Mouse (Mus musculus): Measurements from ENCODE around the gene Clybl. TPM values are rescaled to one million over a fixed set of nuclear protein-coding genes. Genes with fewer than 3 reads are reported as not detected.

Clybl gene
- polyA plus RNA-seq, 1 experiment from 2014 or later = 26.2 TPM

DNA sequence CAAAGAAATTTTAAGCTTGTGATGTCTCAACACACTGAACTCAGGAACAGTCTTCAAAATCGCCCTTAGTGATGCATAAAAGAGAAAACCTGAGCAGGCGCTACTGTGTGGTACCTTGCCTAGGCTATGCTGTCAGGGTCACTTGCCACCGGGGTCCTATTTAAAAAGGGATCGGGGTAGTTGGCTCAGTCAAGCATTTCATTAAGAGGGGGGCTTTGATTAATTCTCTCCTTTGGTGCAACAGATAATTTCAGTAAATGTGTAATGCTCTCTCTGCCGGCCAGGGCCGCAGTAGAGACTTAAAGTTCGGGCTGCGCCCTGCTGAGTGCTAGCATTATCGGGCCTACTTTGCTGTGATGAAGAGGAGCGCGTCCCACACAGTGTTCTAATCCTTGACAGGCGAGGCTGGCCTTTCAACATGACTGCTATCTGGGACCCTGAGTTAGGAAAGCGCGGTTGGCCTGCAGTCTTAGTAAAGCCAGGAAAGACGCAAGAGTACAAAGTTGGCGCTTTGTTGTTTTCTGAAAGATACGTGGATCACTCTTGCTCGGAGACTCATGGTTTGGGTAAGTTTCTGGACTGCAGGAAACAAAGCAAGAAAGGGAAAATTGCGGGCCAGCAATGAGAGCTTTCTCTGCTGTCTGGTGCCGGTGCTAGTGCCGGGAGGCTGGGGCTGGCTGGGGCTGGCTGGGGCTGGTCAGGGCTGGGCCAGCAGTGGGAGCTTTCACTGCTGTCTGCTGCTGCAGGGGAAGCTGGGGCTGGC lies 99.0 kb downstream of the Clybl start:
- H3K4me1 ChIP-seq (replicated peaks) = no peaks in the 10 kb centered on the region
- no peak overlapping the region for H3K4me3 ChIP-seq (replicated peaks)
- no peaks in the 10 kb centered on the region for H3K27me3 ChIP-seq
- no peak overlapping the region for H3K27ac ChIP-seq
- WGBS (ENCODE audit: insufficient replicate concordance) = 52% methylated on average over 21 of the region's 21 CpGs
- H3K4me2 ChIP-seq = no peak overlapping the region
- H3K9ac ChIP-seq = no peak overlapping the region
- no peaks in the 10 kb centered on the region for H3K36me3 ChIP-seq
- no peak for ATAC-seq (ENCODE audit: low read depth)
- H3K9me3 ChIP-seq (replicated peaks) = no peaks in the 10 kb centered on the region
- no peak for DNase-seq

DNA sequence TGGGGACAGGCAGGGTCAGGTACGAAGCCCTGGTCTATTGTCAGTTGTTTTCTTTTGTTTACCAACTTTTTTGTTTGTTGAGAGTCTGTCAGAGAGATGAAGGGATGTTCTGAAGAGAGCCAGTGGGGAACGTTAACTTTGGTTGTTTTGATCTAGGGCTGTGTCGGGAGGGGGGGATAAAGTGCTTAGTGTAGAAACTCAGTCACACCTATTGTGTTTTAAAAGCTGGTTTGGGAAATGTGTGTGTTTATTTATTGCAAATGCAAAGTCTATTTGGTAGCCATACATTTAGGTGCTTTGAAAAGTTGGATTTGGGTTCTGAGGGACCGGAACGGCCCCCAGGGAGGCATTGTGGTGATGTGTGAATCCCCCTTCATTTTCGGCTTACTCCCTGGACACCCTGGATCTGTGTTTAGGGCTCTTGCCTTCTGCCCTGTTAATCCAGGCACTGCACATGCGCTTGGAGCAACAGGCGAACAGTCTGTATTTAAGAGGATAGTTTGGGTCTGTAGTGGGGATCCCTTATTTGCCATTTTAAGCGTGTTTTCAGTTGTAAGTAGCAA lies 99.6 kb downstream of the Clybl start:
- Histone ChIP-seq H3K4me1 (replicated peaks) (no peaks in the 10 kb centered on the region), H3K27ac (no peak overlapping the region), H3K4me2 (no peak overlapping the region), H3K36me3 (no peaks in the 10 kb centered on the region), H3K9ac (no peak overlapping the region), H3K9me3 (replicated peaks) (no peaks in the 10 kb centered on the region), H3K27me3 (no peaks in the 10 kb centered on the region), H3K4me3 (replicated peaks) (no peak overlapping the region)
- DNase-seq = no peak
- no peak for ATAC-seq (ENCODE audit: low read depth)
- WGBS (ENCODE audit: insufficient replicate concordance) = 58% methylated on average over 9 of the region's 9 CpGs

- no peaks in the 10 kb centered on the region for H3K4me1 ChIP-seq (replicated peaks)
- no peak overlapping the region for H3K4me3 ChIP-seq (replicated peaks)
- no peak for DNase-seq
- H3K9ac ChIP-seq = no peak overlapping the region
- no peak for ATAC-seq (ENCODE audit: low read depth)
- H3K9me3 ChIP-seq (replicated peaks) = no peaks in the 10 kb centered on the region
- no peaks in the 10 kb centered on the region for H3K36me3 ChIP-seq
- 73% methylated on average over 5 of the region's 5 CpGs for WGBS (ENCODE audit: insufficient replicate concordance)
- H3K4me2 ChIP-seq = no peak overlapping the region
- H3K27me3 ChIP-seq = no peaks in the 10 kb centered on the region; the same call in 1 of the 2 replicates
- H3K27ac ChIP-seq = no peak overlapping the region
Measured at GRCm38 (mm10) chr14:122283959-122284358, 102.5 kb downstream of the Clybl start.

DNA sequence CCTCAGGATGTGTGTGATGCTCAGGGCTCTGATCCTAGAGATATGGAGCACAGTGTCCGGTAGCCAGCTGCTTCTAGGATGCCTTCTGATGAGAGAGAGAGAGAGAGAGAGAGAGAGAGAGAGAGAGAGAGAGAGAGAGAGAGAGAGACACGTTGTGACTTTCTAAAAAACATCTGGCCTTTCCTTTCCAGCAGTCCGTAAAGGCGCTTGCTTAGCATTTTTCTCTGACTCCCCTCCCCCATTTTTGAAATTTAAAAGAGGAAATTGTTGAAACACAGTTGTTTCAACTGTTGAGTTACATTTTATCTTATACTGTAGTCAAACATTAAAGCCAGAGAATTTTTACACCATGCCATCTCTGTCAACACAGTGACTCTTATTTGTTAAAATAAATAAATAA lies 114.9 kb downstream of the Clybl start:
- no peak for DNase-seq
- Histone ChIP-seq H3K4me3 (replicated peaks) (no peak overlapping the region), H3K4me1 (replicated peaks) (no peaks in the 10 kb centered on the region), H3K36me3 (no peaks in the 10 kb centered on the region), H3K9ac (no peak overlapping the region), H3K27ac (no peak overlapping the region), H3K9me3 (replicated peaks) (no peaks in the 10 kb centered on the region), H3K4me2 (no peak overlapping the region), H3K27me3 (no peaks in the 10 kb centered on the region)
- 23% methylated on average over 4 of the region's 4 CpGs for WGBS (ENCODE audit: insufficient replicate concordance)
- no peak for ATAC-seq (ENCODE audit: low read depth)

DNA sequence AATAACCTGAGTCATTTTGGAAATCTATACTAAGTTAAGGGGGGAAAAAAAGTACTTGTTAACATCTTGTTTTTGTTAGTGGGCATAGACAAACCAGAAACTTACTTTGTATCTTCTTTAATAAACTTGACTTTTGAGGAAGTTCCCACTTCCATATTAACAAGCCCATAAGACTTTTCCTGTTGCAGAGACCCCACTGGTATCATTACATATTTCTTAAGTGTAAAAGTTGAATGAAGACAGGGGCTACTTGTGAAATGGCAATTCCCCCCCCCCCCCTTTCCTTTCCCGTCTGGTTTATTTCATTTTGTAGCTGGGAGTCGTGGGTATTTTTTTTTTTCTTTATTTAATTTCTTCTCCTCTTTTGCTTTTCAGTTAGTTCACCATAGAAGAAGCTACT lies 115.4 kb downstream of the Clybl start:
- no peaks in the 10 kb centered on the region for H3K27me3 ChIP-seq
- DNase-seq = no peak
- no peak overlapping the region for H3K4me3 ChIP-seq (replicated peaks)
- no peaks in the 10 kb centered on the region for H3K36me3 ChIP-seq
- H3K4me2 ChIP-seq = no peak overlapping the region
- H3K27ac ChIP-seq = no peak overlapping the region
- H3K4me1 ChIP-seq (replicated peaks) = no peaks in the 10 kb centered on the region
- 32% methylated on average over 2 of the region's 2 CpGs for WGBS (ENCODE audit: insufficient replicate concordance)
- no peak overlapping the region for H3K9ac ChIP-seq
- no peaks in the 10 kb centered on the region for H3K9me3 ChIP-seq (replicated peaks)
- no peak for ATAC-seq (ENCODE audit: low read depth)

DNA sequence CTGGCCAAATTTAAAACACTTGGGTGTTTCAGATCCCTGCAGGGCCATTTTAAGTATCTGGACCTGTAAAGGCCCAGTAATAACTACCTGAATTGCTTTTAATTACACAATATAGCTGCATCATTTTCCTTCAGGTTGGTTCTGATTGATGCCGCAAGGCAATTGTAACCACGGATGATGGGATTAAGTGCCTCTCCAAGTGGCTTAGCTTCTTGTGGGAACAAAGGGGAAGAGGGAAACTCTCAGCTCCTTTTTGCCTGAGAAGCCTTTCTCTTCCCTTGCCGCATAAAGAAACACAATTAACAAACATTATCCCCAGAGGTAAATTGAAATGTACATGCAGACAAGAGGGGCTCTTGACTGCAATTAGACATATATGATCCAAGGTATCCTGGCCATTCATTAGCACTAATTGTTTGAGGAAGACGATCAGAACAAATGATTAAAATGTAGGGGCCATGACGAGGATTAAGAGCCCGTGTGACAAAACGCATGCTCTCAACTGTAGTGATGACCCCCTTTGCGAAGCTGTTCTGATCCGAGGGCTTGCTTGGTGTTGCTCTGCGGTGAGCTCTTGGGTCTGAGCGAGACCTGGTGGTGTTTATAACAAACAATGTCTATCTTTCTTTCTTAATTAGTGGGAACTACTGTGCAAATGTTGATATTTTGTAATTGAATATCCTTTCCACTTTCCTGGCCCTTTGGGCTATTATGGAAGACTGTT lies 116.0 kb downstream of the Clybl start:
- Histone ChIP-seq H3K27me3 (no peaks in the 10 kb centered on the region), H3K36me3 (no peaks in the 10 kb centered on the region), H3K9ac (no peak overlapping the region), H3K4me3 (replicated peaks) (no peak overlapping the region), H3K27ac (no peak overlapping the region), H3K4me1 (replicated peaks) (no peaks in the 10 kb centered on the region), H3K4me2 (no peak overlapping the region), H3K9me3 (replicated peaks) (no peaks in the 10 kb centered on the region)
- ATAC-seq (ENCODE audit: low read depth) (no peak), DNase-seq (no peak)
- WGBS (ENCODE audit: insufficient replicate concordance) = 68% methylated on average over 11 of the region's 11 CpGs

DNA sequence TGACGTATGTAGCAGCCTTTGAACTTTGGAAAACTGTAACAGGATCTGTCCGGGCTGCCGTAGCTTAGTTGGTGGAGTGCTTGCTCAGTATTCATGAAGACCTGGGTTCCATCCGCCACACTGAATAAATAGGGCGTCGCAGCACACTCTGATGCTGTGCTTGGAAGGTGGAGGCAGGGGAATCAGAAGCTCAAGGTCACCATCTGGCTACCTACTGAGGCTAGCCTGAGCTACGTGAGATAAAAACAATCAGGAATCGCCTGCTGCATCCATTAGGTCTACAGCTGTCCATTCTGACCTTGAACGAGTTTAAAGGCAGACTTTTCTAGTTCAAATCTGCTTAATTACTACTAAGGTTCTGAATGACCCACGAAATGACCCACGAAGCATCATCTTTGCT lies 118.8 kb downstream of the Clybl start:
- no peak for ATAC-seq (ENCODE audit: low read depth)
- no peaks in the 10 kb centered on the region for H3K9me3 ChIP-seq (replicated peaks)
- H3K27ac ChIP-seq = no peak overlapping the region
- H3K4me1 ChIP-seq (replicated peaks) = no peaks in the 10 kb centered on the region
- no peak overlapping the region for H3K4me3 ChIP-seq (replicated peaks)
- H3K36me3 ChIP-seq = no peaks in the 10 kb centered on the region
- DNase-seq = no peak
- no peaks in the 10 kb centered on the region for H3K27me3 ChIP-seq
- no peak overlapping the region for H3K4me2 ChIP-seq
- WGBS (ENCODE audit: insufficient replicate concordance) = 78% methylated on average over 11 of the region's 11 CpGs
- no peak overlapping the region for H3K9ac ChIP-seq

- H3K4me2 ChIP-seq = no peak overlapping the region
- no peaks in the 10 kb centered on the region for H3K36me3 ChIP-seq
- DNase-seq = no peak
- no peak overlapping the region for H3K27ac ChIP-seq
- H3K4me1 ChIP-seq (replicated peaks) = no peaks in the 10 kb centered on the region
- WGBS (ENCODE audit: insufficient replicate concordance) = 6% methylated on average over 1 of the region's 1 CpGs
- no peak for ATAC-seq (ENCODE audit: low read depth)
- H3K4me3 ChIP-seq (replicated peaks) = no peak overlapping the region
- no peak overlapping the region for H3K9ac ChIP-seq
- no peaks in the 10 kb centered on the region for H3K9me3 ChIP-seq (replicated peaks)
- H3K27me3 ChIP-seq = no peaks in the 10 kb centered on the region
Measured at GRCm38 (mm10) chr14:122303821-122304220, 122.3 kb downstream of the Clybl start.

DNA sequence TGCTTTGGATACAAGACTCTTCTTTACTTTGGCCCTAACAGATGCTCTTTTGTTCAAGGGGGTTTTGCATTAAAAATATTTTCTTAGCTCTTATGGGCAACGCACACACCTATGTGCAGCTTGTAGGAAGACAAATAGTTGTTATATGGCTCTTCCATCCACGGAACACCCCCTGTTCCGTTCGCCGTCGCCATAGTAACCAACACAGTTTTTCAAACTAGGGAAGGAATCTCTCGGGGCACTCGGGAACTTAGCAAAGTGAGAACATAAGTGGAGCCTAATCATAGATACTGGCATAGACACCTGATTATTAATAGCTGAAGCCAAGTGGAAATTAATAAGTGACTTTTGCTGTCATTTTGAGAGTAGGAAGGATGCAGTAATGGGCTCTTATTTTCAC lies 123.6 kb downstream of the Clybl start:
- Histone ChIP-seq H3K27me3 (no peaks in the 10 kb centered on the region), H3K4me3 (replicated peaks) (no peak overlapping the region), H3K27ac (no peak overlapping the region), H3K4me1 (replicated peaks) (no peaks in the 10 kb centered on the region), H3K9ac (no peak overlapping the region), H3K9me3 (replicated peaks) (no peaks in the 10 kb centered on the region), H3K4me2 (no peak overlapping the region), H3K36me3 (no peaks in the 10 kb centered on the region)
- no peak for DNase-seq
- ATAC-seq (ENCODE audit: low read depth) = no peak
- WGBS (ENCODE audit: insufficient replicate concordance) = 76% methylated on average over 8 of the region's 8 CpGs

DNA sequence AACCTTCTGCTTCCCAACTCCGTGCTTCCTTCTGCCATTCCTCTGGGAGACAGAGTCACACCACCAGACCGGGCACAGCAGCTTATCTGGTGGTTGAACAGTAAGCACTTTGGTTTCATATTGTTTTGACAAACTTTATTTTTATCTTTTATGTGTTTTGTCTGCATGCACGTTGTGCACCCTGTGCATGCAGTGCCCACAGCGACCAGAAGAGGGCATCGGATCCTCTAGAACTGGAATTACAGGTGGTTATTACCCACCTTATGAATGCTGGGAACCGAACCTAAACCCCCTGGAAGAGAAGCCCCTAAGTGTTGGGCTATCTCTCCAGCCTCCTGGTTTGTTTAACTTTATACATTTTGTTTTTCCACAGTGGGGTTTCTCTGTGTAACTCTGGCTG lies 130.9 kb downstream of the Clybl start:
- DNase-seq (no peak), ATAC-seq (ENCODE audit: low read depth) (no peak)
- Histone ChIP-seq H3K27me3 (no peaks in the 10 kb centered on the region), H3K36me3 (peaks cover 6% of the 10 kb centered on the region; the same call in 1 of the 2 replicates), H3K4me1 (replicated peaks) (no peaks in the 10 kb centered on the region), H3K9me3 (replicated peaks) (0 out of 2 replicates have a peak, but pooled peaks cover 6% of the 10 kb centered on the region), H3K9ac (no peak overlapping the region), H3K27ac (no peak overlapping the region), H3K4me2 (no peak overlapping the region), H3K4me3 (replicated peaks) (no peak overlapping the region)
- WGBS (ENCODE audit: insufficient replicate concordance) = 74% methylated on average over 6 of the region's 6 CpGs

DNA sequence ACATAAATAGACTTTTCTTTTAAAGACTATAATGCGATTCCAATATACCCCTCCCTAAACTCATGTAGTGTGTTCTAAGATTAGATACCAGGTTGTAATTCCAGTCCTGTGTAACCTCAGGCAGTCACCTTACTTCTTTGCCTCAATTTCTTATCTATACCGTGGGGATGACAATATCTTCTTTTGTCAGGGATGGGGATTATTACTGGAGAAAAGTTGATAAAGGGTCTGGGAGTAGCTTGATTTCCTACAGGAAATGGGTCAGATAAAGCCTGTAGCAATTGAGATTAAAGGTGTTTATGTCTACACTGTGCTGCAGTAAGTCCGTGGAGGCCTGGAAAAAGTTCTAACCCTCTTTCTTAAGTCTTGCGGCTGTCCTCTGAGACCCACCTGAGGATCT lies 131.8 kb downstream of the Clybl start:
- no peak overlapping the region for H3K27ac ChIP-seq
- H3K4me1 ChIP-seq (replicated peaks) = no peaks in the 10 kb centered on the region
- ATAC-seq (ENCODE audit: low read depth) (no peak), DNase-seq (no peak)
- H3K36me3 ChIP-seq = peaks cover 6% of the 10 kb centered on the region; the same call in 1 of the 2 replicates
- 54% methylated on average over 4 of the region's 4 CpGs for WGBS (ENCODE audit: insufficient replicate concordance)
- H3K4me2 ChIP-seq = no peak overlapping the region
- no peak overlapping the region for H3K9ac ChIP-seq
- 0 out of 2 replicates have a peak, but pooled peaks cover 6% of the 10 kb centered on the region for H3K9me3 ChIP-seq (replicated peaks)
- H3K27me3 ChIP-seq = no peaks in the 10 kb centered on the region
- H3K4me3 ChIP-seq (replicated peaks) = no peak overlapping the region

Measured in liver, embryonic 13.5 days (tissue).